Mouse (Mus musculus) frontal cortex, adult (tissue): ENCODE results near the gene Hmgcs1.
"Not testable (repeated sequence)": the region's sequence is repeated elsewhere in the genome, so short reads cannot be mapped to it uniquely, and the experiment has no call there.

ENCODE experiments used
- ATAC-seq: cut with Nextera tagmentation; 2 replicates; pipeline ENCODE4 v1.9.2; 2017; ENCODE audit warnings: mild to moderate bottlenecking, moderate library complexity, mixed read lengths; ENCODE audit not compliant: low TSS enrichment

Gene Hmgcs1

DNA sequence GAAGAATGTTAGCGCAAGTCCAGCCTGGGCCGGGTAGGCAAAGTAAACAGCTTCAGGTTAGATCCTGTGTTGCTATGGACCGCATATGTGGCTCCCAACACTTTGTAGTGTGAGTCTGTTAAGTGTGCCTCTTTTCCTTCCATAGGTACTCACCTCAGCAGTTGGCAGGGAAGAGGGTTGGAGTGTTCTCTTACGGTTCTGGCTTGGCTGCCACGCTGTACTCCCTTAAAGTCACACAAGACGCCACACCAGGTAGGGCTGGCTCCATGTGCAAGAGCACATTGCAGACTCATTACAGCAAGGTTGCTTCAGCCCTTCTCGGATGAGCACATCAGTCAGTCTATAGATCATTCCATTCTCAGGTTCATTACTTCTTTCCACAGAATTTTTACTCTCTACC is 14.1 kb downstream of the Hmgcs1 start:
- ATAC-seq, result no peak

- not testable (repeated sequence) for ATAC-seq
Observed at GRCm38 (mm10) chr13:119706278-119706880, 16.2 kb downstream of the Hmgcs1 start.

- no peak for ATAC-seq
Observed at GRCm38 (mm10) chr13:119706953-119707352, 16.8 kb downstream of the Hmgcs1 start.

GRCm38 (mm10) chr13:119707906-119708305 is 17.7 kb downstream of the Hmgcs1 start:
- no peak for ATAC-seq

GRCm38 (mm10) chr13:119708941-119709340 is 18.8 kb downstream of the Hmgcs1 start:
- no peak for ATAC-seq

- no peak for ATAC-seq
Observed at GRCm38 (mm10) chr13:119709388-119710267, 19.4 kb downstream of the Hmgcs1 start.

GRCm38 (mm10) chr13:119710268-119710610 is 20.1 kb downstream of the Hmgcs1 start:
- ATAC-seq, result 0 out of 2 replicates have a peak, but pooled peaks have one; percentile 1

GRCm38 (mm10) chr13:119712463-119712862 is 22.3 kb downstream of the Hmgcs1 start:
- peak; percentile 54 for ATAC-seq

GRCm38 (mm10) chr13:119713107-119713787 is 23.1 kb downstream of the Hmgcs1 start:
- ATAC-seq, result peak; percentile 28; the same call in 1 of the 2 replicates

- peak; percentile 5; the same call in 1 of the 2 replicates for ATAC-seq
Observed at GRCm38 (mm10) chr13:119713821-119714220, 23.6 kb downstream of the Hmgcs1 start.

DNA sequence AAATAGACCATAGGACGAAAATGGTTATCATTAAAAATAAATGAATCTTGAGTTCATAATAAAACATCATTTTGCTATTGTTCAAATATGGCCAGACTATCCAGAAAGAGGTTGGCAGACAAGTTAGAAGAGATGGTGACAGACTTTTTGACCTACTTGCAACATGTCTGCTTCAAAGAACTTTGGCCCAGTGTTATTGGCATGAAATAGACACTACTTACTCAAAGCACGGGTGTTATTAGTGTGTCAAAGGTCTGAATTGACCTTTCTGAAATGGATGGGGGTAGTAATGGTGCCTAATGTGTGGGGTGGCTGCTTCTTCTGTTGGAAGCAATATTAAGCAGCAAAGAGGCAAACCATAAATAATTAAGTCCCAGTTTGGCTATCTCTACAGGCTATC is 25.9 kb downstream of the Hmgcs1 start:
- ATAC-seq, result no peak

GRCm38 (mm10) chr13:119722447-119722846 is 32.3 kb downstream of the Hmgcs1 start:
- peak; percentile 69 for ATAC-seq

DNA sequence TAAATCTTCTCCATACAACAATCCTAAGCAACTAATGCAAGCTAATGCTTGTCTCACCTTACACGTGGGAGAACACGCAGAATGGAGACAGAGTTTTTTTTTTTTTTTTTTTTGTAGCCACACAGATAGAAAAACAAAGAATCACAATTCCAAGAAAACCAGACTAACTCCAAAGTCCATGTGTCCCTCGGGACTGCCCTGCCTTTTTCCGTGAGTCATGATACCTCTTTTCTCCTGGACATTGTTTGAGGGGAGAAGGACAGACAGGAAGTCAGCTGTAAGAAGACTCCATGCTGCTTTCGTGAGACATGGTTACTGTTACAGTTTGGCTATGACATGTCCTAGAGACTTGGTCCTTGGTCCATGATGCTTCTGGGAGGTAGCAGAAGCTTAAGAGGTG is 33.2 kb downstream of the Hmgcs1 start:
- no peak for ATAC-seq

- ATAC-seq, result no peak
Observed at GRCm38 (mm10) chr13:119724541-119724940, 34.4 kb downstream of the Hmgcs1 start.

DNA sequence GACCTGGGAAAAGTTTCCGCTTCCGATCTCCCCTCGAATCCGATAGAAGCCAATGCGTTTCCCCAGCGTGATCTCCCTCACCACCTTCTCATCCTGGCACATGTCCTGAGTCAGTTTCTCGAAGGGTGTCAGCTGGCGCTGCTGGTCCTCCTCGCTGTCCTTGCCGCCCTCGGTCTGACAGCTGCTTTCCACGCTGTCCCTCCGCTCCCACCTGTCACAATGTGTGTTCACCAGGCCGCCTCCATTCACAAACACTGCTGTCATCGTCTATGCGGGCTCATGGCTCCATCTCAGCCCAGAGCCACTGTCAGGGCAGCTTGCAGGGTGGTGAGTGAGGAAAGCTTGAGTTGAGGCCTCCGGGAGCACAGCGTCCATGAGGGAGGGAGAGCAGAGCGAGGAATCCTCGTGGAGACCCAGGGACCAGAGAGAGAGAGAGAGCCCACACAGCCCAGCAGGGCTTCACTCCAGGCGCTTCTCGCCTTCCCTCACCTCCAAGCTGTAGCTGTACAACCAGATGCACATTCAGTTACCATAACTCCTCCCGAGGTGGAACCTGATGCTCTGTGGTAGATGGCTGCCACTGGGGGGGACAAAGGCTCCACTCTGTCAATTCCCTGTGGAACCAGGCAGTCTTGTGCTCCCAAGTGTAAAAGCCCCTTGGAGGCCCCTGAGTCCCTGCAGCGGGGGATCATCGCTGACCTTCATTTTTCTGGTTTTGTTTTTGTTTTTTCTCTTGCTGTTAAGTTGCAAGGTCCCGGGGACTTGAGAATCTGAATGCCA is 37.6 kb downstream of the Hmgcs1 start:
- peak; percentile 75 for ATAC-seq

DNA sequence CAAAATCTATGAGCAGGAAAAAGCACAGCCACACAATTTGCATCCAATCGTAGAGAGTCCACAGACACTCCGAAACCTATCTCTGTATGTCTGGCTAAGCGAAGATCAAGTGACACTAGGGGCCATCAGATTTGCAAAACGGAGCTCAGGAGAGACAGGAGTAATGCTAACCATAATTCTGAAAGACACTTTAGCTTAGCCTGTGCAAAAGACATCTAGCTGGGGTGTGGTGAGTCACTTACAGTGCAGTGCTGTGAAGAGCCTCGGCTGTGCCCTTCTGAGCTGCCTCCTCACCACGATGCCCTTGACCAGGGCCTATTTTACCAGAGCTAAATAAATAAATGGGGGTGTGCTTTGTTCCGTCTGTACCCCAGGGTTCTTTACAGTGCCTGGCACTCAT is 39.2 kb downstream of the Hmgcs1 start:
- ATAC-seq, result no peak

DNA sequence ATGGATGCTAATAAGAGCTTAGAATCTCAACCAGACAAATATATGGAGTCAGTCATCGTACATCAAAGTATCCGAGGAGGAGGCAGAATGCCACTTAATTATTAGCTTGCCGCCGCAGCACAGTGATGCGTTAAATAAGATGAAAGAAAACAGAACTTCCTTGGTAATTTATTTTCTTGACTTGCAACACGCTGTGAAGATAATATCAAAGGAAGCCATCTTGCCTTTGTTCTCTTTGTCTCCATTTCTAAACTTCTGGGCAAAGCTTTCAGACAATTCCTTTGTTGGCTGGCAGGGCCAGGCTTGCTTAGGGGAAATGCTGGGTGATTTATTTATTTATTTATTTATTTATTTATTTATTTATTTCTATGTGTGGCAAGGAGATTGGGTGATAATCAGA is 41.3 kb downstream of the Hmgcs1 start:
- no peak for ATAC-seq

DNA sequence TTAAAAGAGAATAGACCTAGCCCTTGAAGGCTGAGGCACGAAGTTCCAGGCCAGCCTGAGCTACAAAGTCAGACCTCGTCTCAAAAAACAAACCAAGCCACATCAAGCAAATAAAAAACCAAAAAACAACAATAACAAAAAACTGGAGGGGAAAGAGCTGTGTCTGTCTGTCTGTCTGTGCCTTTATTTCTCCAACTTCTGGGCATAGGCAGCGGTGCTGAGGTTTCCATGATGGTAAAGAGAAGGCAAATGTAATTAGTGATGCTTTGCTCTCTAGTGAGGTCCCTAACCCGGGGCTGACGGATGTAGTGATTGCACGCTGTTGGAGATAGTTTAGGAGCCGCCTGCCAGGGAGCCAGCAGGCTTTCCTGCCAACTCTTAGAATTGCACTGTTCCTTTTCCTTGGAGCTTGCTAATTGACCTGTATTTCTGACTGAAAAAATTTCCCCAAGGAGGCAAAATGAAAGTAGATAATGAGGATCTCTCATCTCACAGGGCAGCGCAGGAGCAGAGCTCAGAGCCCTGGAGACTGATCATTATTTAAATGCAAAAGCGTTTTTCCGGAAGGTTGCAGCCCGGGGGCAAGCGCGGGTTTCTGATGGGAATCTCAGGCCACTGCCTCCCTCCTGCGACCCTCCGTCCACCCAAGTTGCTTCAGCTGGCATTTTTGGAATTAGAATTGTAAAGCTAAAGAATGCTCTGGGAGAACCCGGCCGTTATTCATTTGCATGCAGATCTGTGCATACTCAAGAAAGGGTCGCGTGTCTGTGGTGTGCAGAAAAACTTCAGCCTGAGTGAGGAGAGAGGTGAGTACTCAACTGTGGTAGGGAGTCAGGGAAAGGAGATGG is 51.4 kb downstream of the Hmgcs1 start:
- ATAC-seq, result peak; percentile 28

DNA sequence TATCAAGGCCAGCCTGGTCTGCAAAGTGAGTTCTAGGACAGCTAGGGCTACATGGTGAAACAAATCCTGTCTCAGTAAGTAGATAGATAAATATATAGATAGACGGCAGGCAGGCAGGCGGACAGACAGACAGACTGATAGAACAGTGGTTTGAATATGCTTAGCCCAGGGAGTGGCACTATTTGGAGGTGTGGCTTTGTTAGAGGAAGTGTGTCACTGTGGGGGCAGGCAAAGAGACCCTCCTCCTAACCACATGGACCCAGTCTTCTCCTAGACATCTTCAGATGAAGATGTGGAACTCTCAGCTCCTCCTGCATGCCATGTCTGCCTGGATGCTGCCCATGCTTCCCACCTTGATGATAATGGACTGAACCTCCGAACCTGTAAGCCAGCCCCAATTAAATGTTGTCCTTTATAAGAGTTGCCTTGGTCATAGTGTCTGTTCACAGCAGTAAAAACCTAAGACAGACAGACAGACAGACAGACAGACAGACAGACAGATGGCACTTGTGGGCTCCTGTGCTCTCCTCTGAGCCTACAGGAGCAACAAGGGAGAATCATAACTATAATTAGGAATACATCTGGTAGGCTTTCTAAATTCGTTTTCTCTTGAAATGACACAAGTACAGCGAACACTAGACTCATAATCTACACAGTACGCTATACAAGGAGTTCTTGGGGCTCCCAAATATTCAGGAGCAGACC is 52.7 kb downstream of the Hmgcs1 start:
- ATAC-seq, result peak; percentile 71

DNA sequence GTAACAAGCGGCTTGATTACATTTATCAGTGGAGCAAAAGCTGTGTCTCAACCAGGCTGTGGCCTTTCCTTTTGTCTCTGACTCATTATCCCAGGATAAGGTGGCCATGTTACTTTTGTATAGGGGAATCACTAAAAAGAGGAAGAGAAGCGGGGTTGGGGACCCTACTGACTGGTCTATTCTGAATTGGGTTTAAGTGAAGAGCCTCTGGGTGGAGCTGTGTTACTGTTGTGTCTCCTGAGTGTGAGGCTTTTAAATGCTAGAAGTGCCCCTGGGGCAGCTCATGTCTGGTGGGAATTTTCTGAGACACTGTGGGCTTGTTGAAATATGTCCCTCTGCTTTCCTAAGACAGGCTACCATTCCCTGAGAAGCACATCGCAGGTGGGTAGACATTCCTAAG is 53.3 kb downstream of the Hmgcs1 start:
- peak; percentile 31 for ATAC-seq
